Mouse (Mus musculus) spleen, adult 2 months (tissue): ENCODE data around the gene Arpc2.

Source experiments
- CTCF ChIP-seq: fragments of 200-500 bp; IDR thresholded peaks from 2 replicates; pipeline ENCODE4 v1.5.1; 2011; ENCODE audit warnings: mild to moderate bottlenecking, inconsistent platforms; ENCODE audit not compliant: insufficient read depth, insufficient read length, insufficient replicate concordance; ENCODE audit errors: extremely low read depth
- POLR2A ChIP-seq: fragments of 200-500 bp; IDR thresholded peaks from 2 replicates; pipeline ENCODE4 v1.6.1; 2011; ENCODE audit warnings: low read depth, low read length, inconsistent platforms

DNA sequence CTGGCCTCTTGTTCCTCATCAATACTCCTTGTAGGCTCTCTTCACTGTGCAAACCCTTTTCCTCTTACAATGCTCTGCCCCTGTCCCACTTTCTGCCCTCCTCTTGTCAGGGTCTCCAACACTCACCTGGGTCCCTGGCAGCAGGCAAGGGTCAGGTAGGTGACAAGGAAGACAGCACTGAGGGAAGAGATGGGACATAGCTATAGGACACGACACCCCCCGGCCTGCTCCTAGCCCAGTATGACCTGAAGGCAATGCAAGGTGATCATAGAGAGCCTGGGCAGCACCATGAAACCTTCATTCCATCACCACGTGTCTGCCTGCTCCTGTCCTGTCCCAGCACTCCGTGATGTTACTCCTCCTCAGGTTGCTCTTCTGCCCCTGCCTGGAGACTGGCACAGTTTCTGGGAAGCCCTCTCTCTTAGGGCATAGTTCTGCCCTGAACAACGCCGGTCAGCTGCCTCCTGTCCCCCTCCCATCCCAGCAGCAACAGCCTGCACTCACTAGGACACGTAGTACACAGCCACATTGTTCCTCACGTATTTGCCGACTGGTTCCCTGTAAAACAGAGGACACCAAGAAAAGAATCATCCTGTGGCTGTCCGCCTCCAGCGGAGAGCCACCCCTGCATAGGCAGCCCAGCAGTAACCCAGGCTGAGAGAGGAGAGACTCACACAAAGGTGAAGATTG is 56.6 kb downstream of the Arpc2 start:
- TF ChIP-seq CTCF: no peak
- TF ChIP-seq POLR2A: no peak
